Mouse (Mus musculus) frontal cortex, adult 2 months (tissue): ENCODE results near the gene Naa38. TPM values are rescaled to one million over a fixed set of nuclear protein-coding genes. Genes with fewer than 3 reads are reported as not detected.
"Not testable (repeated sequence)": the region's sequence is repeated elsewhere in the genome, so short reads cannot be mapped to it uniquely, and the experiment has no call there.

ENCODE experiments used
- DNase-seq, 2 experiments: peaks; one replicate each; pipeline ENCODE4 v3.0.0; 2022; ENCODE audit warnings: low spot score in 1 of 2; ENCODE audit errors: extremely low spot score in 1 of 2
- polyA plus RNA-seq: library from polyadenylated mRNA; depleted of rRNA; stranded (reverse); fragments of >200 nt; gene quantifications from 2 replicates; pipeline ENCODE4 v1.2.3, GENCODE M21; 2012

Gene Naa38
- polyA plus RNA-seq, 1 experiment: 179 TPM

DNA sequence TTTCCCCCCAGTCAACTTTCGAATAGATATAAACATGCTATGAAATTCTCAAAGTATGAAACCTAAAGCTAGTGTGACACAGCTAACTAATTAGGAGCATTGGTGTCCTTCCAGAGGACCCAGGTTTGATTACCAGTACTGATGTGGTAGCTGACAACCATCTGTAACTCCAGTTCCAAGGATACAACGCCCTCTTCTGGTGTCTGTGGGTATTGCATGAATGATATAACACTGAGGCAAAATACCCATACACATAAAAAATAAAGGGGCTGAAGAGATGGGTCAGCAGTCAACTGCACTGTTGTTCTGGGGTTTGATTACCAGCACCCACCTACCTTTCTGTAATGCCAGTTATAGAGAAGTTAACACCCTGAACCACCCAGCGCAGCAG lies 22.5 kb upstream of the Naa38 start:
- peak in 1 of 2 experiments; percentile 41 for DNase-seq

DNA sequence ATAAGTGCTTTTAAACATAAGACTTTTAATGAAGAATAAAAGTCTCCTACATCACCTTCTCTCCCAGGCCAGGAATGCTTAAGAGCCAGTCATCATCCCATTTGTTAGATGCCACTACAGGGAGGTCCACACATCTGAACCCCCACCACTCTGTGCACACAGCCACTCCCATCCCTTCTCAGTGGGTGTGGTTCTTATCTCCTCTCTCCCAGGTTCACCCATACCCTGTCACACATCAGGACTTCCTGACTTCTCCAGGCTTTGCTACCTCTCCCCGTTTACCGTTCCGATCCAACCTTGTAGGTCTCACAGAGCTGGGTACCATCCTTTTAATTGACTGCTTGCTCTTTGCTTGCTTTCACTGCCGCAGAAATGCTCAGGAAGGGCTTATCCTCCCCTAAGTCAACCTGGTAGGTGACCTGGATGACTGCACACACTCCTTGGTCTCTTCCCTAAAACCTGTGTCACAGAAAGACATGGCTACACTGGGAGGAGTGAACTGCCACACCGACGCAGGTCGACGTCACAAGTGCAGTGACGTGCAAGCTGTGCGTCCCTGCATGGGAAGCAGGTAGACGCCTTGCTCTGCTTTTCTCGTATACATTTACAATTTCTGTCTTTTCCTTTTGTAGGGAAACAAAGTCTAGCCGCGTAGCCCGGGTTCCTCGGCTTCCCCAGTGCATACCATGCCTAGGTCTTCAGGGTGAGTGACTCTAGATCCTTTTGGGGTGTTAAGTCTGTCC lies 21.9 kb upstream of the Naa38 start:
- DNase-seq: no peak

DNA sequence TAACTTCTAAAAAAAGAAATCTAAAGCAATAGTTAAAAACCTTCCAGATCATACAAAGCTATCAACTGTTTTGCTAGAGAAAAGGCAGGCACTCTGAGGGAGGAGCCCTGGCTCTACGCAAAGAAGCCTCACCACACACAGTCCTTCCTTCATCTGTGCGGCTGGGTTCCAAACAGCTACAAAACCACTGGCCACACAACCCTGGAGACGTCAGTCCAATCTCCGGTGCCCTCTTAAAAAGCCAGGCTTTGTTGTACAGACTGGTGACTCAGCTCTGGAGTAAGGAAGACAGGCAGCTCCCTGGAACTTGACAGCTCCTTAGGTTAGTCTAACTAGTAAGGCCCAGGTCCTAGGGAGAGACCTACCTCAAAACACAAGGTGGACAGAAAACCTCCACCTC lies 19.6 kb upstream of the Naa38 start:
- DNase-seq: no peak

DNA sequence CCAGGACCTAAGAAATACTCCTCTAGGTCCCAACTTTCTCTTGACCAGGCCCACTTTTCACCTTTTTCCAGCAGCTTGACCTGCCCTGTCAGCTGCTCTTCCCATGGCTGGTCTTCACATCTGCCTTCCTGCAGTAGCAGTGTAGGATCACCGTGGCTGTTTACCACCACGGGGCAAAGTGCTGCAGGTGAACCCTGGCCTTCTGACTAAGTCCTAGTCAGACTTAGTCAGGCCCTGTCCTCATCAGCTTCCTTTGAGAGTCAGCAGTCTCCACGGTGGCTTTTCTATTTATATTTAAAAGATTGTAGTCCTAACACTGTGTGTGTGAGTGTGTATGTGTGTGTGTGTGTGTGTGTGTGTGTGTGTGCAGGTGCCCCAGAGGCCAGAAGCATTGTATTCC lies 17.5 kb upstream of the Naa38 start:
- no peak for DNase-seq

DNA sequence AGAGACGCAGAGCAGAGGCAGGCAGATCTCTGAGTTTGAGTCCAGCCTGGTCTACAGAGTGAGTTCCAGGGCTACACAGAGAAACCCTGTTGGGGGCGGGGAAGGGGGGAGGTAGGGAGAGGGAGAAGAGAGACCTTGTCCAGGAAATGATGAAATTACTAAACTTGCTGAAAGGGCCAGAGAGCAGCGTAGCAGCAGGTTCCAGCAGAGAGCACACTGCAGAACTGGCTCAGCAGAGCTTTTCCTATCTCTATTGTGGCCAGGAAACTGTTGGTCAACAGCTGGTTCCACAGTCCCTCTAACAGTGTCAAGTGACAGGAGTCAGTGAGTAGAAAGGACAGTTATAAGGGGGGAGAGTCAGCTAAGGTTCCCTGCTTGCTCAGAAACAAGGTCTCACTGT lies 15.7 kb upstream of the Naa38 start:
- DNase-seq: no peak

DNA sequence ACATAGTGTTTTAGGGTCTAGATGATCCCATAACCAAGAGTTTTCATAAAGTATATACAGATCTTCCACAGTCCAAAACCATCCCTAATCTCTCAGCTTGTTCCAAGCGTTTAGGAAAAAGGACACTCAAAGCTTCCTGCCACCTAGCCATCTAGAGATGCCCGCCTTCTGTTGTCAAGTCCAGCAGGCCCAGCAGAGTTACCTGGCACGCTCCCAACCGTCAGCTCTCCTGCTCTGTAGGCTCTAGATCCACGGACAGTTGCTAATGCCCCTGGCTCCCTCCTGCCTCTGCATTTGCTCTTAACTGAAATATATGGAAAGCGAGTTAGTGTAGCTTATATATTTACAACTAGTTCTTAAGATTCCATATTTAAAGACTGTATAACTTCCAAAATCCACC lies 13.9 kb upstream of the Naa38 start:
- DNase-seq: no peak

DNA sequence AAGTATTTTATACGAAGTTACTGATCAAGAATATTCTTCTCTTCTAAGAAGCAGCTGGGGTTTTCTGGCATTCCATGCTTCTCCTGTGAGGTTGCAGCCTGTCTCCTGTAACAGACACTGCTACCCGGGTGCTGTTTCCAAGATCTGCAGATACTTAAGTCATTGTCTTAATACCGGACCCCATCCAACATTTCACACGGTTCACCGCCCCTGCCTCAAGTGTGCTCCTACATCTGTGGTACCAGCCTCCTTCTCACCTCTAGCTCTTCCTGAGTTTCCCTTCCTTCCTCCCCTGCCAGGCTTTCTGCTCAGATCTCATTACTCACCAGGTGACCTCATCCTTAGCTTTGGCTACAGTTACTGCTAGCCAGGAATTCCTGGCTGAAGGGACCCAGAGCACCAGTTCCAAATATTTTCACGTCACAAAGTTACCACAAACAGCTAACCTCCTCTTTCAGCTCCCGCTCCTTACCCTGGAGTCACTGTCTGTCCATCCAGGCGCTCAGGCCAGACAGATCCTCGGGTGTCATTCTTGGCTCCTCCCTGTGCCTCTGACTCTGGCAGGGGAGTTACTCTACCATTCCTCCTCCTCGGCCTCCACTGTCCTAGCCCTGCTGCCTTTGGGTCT lies 12.7 kb upstream of the Naa38 start:
- no peak for DNase-seq

DNA sequence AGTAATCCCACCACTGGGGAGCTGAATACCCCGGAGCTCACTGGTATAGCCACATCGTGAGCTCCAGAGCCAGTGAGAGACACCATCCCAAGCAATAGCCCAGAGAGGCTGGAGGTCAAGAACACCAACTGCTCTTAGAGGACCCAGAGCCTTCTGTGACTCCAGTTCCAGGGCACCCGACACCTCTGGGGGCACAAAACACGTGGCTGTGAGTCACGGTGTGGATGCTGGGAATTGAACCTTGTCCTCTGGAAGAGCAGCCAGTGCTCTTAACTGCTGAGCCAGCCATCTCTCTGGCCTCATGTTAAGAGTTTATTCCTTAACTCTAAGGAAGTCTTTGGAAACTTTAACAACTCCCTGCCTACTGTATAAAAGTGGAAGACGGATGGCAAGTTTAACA lies 10.3 kb upstream of the Naa38 start:
- no peak for DNase-seq

DNA sequence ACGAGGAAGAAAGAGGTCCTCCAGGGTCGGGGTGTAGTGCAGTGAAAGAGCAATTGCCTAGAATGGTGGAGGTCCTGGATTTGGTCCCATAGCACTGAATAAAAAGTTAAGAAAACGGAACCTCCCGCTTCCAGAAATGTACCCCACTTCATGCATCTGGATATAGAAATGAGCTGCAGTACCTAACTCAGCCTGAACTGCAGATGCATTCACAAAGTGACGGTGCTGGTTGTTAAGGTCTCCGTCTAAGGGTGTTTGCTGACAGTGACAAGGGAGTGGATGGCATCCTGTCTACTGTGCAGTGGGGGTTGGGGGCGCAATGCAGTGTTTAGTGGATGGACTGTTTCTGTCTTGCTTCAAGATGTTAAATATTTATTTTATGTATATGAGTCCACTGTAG lies 8.5 kb upstream of the Naa38 start:
- no peak for DNase-seq

DNA sequence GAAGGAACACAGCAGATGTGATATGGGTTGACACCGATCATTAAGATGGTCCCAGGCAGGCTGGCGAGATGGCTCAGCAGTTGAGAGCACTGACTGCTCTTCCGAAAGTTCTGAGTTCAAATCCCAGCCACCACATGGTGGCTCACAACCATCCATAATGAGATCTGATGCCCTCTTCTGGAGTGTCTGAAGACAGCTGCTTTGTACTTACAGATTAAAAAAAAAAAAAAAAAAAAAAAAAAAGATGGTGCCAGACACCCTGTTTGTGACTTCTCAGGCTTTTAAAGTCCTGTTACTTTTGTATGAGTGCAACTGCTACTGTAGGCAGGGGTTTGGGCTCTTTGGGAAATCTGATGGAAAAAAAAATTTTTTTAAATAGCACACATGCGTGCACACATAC lies 6.6 kb upstream of the Naa38 start:
- DNase-seq: no peak

DNA sequence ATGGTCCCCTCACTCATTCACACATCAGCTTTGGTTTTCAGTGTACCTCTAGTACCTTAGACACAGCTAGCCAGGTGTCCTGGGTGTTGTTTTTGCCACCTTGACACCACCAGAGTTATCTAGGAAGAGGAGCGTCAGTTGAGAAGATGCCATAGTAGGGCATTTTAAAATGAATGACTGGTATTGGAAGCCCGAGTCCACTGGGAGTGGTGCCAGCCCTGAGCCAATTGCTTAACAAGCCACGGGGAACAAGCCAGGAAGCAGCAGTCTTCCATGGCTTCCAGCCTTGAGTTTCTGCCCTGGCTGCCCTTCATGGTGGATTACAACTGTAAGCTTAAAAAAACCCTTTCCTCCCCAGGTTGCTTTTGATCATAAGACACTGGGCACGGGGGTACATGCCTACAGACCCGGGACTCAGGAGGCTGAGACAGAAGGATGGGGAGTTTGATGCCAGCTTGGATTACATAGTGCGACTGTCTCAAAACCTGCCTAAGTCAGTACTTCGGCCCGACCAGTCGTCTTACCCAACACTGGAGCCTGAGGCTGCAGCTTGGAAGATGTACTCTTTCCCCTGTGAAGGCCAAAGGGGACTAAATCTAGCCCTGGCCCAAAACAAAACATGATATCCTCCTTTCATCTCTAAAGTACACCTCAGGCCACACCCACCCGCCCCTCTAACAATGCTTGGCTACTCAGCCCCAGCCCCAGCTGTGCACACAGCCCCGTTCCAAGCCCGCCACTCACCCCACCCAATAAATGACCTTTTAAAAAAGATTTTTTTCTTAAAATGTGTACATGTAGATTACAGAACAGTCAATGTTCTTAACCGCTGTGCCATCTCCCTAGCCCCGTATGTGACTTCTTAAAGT lies 5.5 kb upstream of the Naa38 start:
- DNase-seq: peak in 1 of 2 experiments; percentile 65

DNA sequence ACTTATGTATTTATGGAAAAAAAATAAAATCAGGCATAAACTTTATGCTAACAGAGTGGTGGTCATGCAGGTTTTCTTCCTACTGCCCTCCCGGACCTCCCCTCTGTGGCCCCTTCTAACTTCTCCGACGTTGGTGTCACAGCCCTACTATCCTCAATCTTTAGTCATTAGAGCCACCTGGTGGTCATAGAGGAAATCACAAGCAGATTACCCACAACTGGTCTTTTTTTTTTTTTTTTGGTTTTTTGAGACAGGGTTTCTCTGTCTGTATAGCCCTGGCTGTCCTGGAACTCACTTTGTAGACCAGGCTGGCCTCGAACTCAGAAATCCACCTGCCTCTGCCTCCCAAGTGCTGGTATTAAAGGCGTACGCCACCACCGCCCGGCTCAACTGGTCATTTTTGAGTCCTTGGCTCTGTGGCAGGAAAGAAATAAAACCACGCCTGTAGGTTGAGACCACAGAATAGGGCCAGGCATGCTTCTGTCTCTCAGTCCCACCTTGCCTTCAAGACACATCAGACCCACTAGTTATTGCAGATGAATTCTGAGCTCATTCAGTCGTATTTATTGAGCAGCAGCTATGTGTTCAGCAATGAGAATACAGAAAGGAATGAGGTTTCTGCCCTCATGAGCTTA lies 4.8 kb upstream of the Naa38 start:
- peak in 1 of 2 experiments; percentile 93 for DNase-seq

DNA sequence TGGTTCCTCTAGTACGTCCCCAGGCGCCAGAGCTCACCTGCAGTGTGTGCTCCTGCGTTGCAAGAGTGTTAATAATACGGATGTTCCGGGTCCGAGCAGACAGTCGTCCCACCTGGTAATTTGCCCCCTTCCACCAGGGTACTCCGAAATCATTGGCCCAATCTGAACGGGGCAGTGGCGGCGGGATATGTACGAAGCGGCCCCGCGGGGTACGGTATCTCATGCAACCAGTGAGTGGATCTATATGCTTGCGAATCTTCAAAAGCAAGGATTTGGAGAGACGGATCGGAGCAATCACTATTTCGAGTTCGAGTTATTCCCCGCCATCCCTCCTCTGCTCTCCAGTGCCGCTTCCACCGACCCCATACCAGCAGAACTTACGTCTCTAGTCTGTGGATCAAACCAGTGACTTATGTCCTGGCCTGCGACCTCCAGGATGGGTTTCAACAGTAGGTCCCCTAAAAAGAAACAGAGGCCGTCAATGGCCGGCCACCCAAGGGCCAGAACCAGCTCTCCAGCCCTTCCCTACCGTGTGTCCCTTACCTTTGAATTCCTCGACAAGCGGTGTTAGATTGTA lies 608 bp upstream of the Naa38 start:
- DNase-seq: not testable (repeated sequence)

DNA sequence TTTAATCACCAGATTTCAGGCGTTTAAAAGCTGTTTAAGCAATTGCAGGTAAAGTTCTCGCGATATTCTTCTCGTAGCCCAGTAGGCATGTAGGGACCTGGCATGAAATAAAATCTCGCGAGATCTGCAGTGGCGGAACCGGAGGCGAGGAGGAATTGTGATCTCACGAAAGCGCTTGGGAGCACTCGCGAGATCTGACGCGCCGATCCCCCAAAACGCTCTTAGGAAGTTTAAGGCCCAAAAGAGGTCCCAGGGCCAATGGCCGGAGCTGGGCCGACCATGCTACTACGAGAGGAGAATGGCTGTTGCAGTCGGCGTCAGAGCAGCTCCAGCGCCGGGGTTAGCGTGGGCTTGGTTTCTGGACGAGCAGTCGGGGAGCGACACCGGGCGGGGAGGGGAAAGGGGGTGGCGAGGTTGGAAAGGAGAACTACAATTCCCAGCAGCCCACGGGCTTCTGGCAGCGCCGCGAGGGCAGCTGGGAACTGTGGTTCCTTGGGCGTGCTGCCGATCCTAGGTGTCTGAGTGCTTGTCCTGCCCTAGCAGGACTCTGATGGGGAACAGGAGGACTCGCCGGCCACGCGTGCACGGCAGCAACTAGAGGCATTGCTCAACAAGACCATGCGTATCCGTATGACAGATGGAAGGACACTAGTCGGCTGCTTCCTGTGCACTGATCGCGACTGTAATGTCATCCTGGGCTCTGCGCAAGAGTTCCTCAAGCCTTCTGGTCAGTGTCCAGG lies 517 bp downstream of the Naa38 start:
- peak; percentile 97 to 98 for DNase-seq

DNA sequence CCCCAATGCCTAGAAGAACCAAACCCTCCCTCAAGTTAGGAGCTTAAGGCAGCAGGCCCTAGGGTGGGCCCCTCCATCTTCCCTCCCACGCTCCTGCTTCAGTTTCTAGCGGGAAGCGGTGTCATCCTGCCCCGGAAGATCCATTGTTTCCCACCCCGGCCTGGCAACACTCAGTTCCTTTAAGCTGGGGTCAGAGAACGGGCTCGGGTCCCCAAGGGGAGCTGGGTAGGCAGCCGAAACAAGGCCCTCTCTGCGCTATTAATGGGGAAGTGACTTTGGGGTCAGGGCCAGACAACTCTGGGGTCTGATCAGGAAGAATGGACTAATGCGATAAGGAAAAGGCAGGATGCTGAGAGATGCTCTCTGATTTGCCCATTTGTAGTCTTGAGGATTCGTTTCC lies 1.5 kb downstream of the Naa38 start:
- DNase-seq: peak in 1 of 2 experiments; percentile 36

DNA sequence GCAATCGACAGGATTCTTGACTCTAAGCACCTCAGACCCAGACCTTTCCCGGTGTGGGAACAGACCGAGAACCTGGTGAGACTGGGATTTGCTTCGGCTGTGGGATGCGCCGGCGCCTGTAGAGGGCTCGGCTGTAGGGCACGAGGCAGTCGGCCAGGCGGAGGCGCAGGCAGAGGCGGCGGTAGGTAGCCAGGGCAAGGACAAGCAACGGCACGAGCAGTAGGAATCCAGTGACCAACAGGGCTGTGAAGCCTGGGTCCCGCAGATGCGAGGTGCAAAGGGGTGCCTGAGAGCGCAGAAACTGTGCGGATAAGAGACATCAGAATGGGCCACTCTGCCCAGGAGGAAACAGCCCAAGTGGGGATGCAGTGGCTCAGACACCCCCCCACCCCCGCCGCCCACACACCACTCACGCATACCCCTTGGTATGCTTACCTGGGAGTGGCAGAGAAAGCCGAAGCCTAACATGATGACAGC lies 2.3 kb downstream of the Naa38 start:
- DNase-seq: peak in 1 of 2 experiments; percentile 30

DNA sequence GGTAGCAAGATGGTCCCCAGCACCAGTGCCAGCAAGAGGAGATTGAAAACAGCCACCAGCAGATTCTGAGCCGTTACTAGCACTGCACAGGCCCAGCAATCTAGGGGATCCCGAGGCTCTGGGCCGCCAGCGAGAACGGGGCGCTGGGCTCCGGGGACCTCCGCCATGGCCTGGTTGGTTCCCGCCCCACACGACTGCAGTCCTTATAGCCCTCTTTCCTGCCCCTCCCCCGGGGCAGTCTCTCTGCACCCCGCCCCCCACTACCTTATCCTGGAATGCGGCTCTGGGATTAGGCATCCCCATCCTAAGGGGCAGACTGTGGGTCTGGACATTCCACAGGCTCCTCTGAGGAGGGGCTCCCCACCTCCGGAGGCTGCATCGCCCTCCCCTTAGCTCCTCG lies 2.8 kb downstream of the Naa38 start, which contains the start of gene Tmem88:
Tmem88 (minus strand) TSS at position 176 of the 400 bp plus-strand sequence.
- no peak for DNase-seq

DNA sequence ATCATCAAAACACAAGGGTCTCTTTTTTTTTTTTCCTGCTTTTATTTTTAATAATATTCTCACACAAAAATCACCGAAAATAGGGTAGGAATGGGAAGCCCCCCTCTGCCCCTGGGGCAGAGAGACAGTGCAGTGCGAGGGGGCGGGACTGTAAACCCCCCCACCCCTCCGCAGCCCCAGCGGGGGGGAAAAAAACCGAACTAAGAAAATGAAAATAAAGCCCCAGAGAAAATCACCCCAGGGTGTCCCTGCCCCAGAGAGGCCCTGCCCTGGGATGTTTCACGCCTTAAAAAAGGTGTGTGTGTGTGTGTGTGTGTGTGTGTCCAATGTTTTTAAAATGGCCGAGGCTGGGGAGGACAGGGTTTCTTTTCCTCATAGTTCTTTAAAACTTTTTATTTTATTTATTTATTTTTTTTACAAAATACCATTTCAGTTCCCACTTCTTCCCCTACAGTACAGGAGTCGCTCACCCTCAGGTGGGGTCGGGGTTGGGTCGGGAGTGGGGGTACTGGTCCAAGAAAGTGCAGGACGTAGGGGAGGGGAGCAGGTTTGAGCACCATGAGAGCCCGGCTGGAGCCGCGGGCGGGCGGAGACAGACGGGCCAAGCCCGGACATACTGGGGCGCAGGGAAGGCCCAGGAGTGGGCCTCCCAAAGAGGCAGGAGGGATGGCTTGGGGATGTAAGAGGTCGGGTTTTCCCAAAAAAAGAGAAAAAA lies 3.4 kb downstream of the Naa38 start:
- no peak for DNase-seq
